In genomic region chr1:32397553-32397952, GRCm38 (mm10) we compare ENCODE assay signal across 20 mouse cellular contexts.
DNase-seq lines count a peak whose midpoint lies in the region; ATAC-seq lines count a peak whose summit lies in the region.
"Had no signal": no experiment of that assay in that cellular context is flagged by ENCODE, and none has a peak within 500 bp of the region (broad histone marks: within the 10 kb centered on the region; RNA-seq: fewer than 3 reads in every experiment).

No protein-coding gene starts in this region.

- H3K27ac ChIP-seq in forebrain, embryonic 14.5 days (ENCODE audit: low read depth, low read length): no peak overlapping the region
- H3K27ac ChIP-seq in forebrain, embryonic 11.5 days (ENCODE audit: low read depth, low read length): no peak overlapping the region
- H3K27ac ChIP-seq in embryonic facial prominence, embryonic 10.5 days (replicated peaks): no peak overlapping the region
- H3K27ac ChIP-seq: hindbrain, embryonic 13.5 days; limb, embryonic 13.5 days; liver, embryonic 12.5 days; midbrain, embryonic 12.5 days; neural tube, embryonic 13.5 days; stomach, postnatal 0 days had no signal

- no peaks in the 10 kb centered on the region for H3K4me1 ChIP-seq in forebrain, embryonic 14.5 days (ENCODE audit: control insufficient read depth, insufficient read depth, low read length)
- no peaks in the 10 kb centered on the region for H3K4me1 ChIP-seq in forebrain, embryonic 11.5 days (replicated peaks; ENCODE audit: control insufficient read depth, insufficient read depth, low read length)
- no peaks in the 10 kb centered on the region for H3K4me1 ChIP-seq in embryonic facial prominence, embryonic 10.5 days
- H3K4me1 ChIP-seq: hindbrain, embryonic 13.5 days; limb, embryonic 13.5 days; liver, embryonic 12.5 days; midbrain, embryonic 12.5 days; neural tube, embryonic 13.5 days had no signal

- no peaks in the 10 kb centered on the region for H3K27me3 ChIP-seq in forebrain, embryonic 14.5 days (replicated peaks; ENCODE audit: control insufficient read depth, insufficient read depth, low read length)
- no peaks in the 10 kb centered on the region for H3K27me3 ChIP-seq in forebrain, embryonic 11.5 days (ENCODE audit: control insufficient read depth, insufficient read depth, low read length)
- no peaks in the 10 kb centered on the region for H3K27me3 ChIP-seq in embryonic facial prominence, embryonic 10.5 days (replicated peaks; ENCODE audit: low read depth, poor library complexity, severe bottlenecking)
- H3K27me3 ChIP-seq: hindbrain, embryonic 13.5 days; limb, embryonic 13.5 days; liver, embryonic 12.5 days; midbrain, embryonic 12.5 days; neural tube, embryonic 13.5 days had no signal

- H3K4me3 ChIP-seq in forebrain, embryonic 14.5 days (ENCODE audit: low read depth, low read length): no peak overlapping the region
- H3K4me3 ChIP-seq in forebrain, embryonic 11.5 days (ENCODE audit: low read depth, low read length): no peak overlapping the region
- no peak overlapping the region for H3K4me3 ChIP-seq in embryonic facial prominence, embryonic 10.5 days
- H3K4me3 ChIP-seq: hindbrain, embryonic 13.5 days; limb, embryonic 13.5 days; liver, embryonic 12.5 days; midbrain, embryonic 12.5 days; neural tube, embryonic 13.5 days had no signal

- peak; percentile 76; the same call in 1 of the 2 replicates for ATAC-seq in forebrain, embryonic 14.5 days
- no peak for ATAC-seq in forebrain, embryonic 11.5 days (replicated peaks; ENCODE audit: low FRiP score)
- ATAC-seq: liver, embryonic 12.5 days had no signal

- 72% methylated on average over 6 of the region's 6 CpGs for WGBS in forebrain, embryonic 14.5 days
- 83% methylated on average over 6 of the region's 6 CpGs for WGBS in forebrain, embryonic 11.5 days
- WGBS in embryonic facial prominence, embryonic 10.5 days: 83% methylated on average over 6 of the region's 6 CpGs

- DNase-seq in forebrain, embryonic 14.5 days (ENCODE audit: low spot score): peak; percentile 55
- DNase-seq in forebrain, embryonic 11.5 days (ENCODE audit: low spot score): no peak
- DNase-seq in brain, adult 2 months (ENCODE audit: low read depth, low spot score): peak; percentile 37
- peak; percentile 53 for DNase-seq in layer of hippocampus, adult 11-12 months (ENCODE audit: low spot score)
- peak; percentile 32 to 57 for DNase-seq in layer of hippocampus, postnatal 10 days (ENCODE audit: low spot score in 2 of 2)
- no peak for DNase-seq in retina, embryonic 14.5 days (ENCODE audit: low spot score)
- DNase-seq in ovary, postnatal 36 days (ENCODE audit: low spot score): no peak
- no peak for DNase-seq in embryonic facial prominence, embryonic 10.5 days (ENCODE audit: low spot score)
- DNase-seq: adrenal gland, postnatal 10 days; cerebellum, adult 9-10 months; kidney, adult 8-10 months; kidney, postnatal 14 days; lung, adult 18-20 months; lung, postnatal 14 days had no signal

- no peaks in the 10 kb centered on the region for H3K9me3 ChIP-seq in forebrain, embryonic 14.5 days (replicated peaks; ENCODE audit: control insufficient read depth, low read length)
- no peaks in the 10 kb centered on the region for H3K9me3 ChIP-seq in forebrain, embryonic 11.5 days (ENCODE audit: control insufficient read depth, low read length)
- no peaks in the 10 kb centered on the region for H3K9me3 ChIP-seq in embryonic facial prominence, embryonic 10.5 days
- H3K9me3 ChIP-seq: hindbrain, embryonic 13.5 days; limb, embryonic 13.5 days; liver, embryonic 12.5 days; midbrain, embryonic 12.5 days; neural tube, embryonic 13.5 days had no signal

- H3K9ac ChIP-seq in forebrain, embryonic 14.5 days (ENCODE audit: low read length): no peak overlapping the region
- H3K9ac ChIP-seq in forebrain, embryonic 11.5 days (ENCODE audit: low read length): no peak overlapping the region
- H3K9ac ChIP-seq: hindbrain, embryonic 13.5 days; limb, embryonic 13.5 days; liver, embryonic 12.5 days; midbrain, embryonic 12.5 days; neural tube, embryonic 13.5 days had no signal

- no peaks in the 10 kb centered on the region for H3K36me3 ChIP-seq in forebrain, embryonic 14.5 days (ENCODE audit: control insufficient read depth, insufficient read depth, low read length)
- H3K36me3 ChIP-seq in forebrain, embryonic 11.5 days (ENCODE audit: control insufficient read depth, insufficient read depth, low read length): no peaks in the 10 kb centered on the region
- no peaks in the 10 kb centered on the region for H3K36me3 ChIP-seq in embryonic facial prominence, embryonic 10.5 days (replicated peaks)
- H3K36me3 ChIP-seq: hindbrain, embryonic 13.5 days; limb, embryonic 13.5 days; liver, embryonic 12.5 days; midbrain, embryonic 12.5 days; neural tube, embryonic 13.5 days had no signal

- no peak overlapping the region for H3K4me2 ChIP-seq in forebrain, embryonic 14.5 days (ENCODE audit: low read length)
- no peak overlapping the region for H3K4me2 ChIP-seq in forebrain, embryonic 11.5 days (ENCODE audit: low read depth, low read length, severe bottlenecking)
- H3K4me2 ChIP-seq: hindbrain, embryonic 13.5 days; limb, embryonic 13.5 days; liver, embryonic 12.5 days; midbrain, embryonic 12.5 days; neural tube, embryonic 13.5 days had no signal

Comparison
In these comparisons a context has a peak if more than half of its experiments do, and no peak if none do; other contexts are left out.
1. DNase-seq: peak in forebrain, embryonic 14.5 days (single experiment), brain, adult 2 months (single experiment), layer of hippocampus, adult 11-12 months (single experiment) and layer of hippocampus, postnatal 10 days (2 of 2); none in forebrain, embryonic 11.5 days (single experiment), retina, embryonic 14.5 days (single experiment), ovary, postnatal 36 days (single experiment) and embryonic facial prominence, embryonic 10.5 days (single experiment).